Mouse (Mus musculus): Measurements from ENCODE around the gene Rhebl1.
A peak's percentile ranks its signal among the peaks of the same experiment; 100 is the strongest.

DNA sequence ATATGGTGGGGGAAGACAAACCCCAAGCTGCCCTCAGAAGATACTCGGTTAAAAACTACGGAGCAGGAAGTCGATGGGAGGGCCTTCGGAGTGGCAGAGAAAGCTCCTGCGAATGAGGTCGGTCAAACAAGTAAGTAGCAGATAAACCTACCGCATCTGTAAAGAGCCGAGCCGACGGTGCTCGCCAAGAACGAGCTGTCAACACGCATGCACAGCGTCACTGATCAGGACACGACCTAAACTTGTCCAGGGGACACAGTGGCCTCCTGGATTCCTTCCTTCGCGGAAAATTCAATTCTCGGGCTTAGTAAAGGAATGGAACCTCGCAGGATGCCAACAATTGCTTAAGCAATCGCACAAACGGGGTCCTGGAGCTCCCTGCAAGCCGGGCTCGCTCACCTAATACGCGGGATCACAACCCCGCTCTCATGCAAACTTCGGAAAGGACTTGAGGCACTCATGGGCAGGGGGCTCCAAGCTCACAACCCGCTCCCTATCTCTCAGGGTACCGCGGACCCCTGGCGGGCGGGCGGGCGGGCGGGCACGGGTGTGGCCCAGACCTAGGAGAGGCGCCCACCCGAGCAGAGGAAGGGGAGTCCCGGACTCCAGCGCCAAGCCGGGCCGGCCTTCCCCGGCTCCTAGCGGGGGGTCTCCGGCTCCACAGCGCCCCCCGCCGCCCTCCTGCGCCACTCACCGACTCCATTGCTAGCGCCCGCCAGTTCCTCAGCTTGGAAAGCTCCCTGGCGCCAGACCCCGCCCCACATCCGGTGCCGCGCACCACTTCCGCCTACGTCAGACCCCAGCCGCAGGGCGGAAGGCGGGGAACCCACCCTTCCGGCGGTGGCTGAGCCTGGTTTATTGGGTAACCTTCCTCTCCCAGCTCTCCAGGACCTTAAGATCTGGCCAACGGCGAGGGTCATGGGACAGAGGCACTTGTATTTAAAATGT, 63.3 kb downstream of the Rhebl1 start, which contains the start of gene Prkag1:
- TF ChIP-seq CTCF (IDR thresholded peaks at IDR 0.05; ENCODE audit: borderline replicate concordance, insufficient read depth, low read depth, low read length), result peak; percentile 28; the same call in 1 of the 2 replicates
- peak; percentile 93; the same call in 1 of the 2 replicates for TF ChIP-seq POLR2A (IDR thresholded peaks at IDR 0.05; ENCODE audit: borderline replicate concordance, insufficient read depth, low read length)

All from cerebellum, adult 2 months (tissue).